Mouse (Mus musculus): ENCODE results near the gene Rdh19. TPM values are rescaled to one million over a fixed set of nuclear protein-coding genes. Genes with fewer than 3 reads are reported as not detected.

Gene Rdh19
- total RNA-seq, 2 experiments from 2014 or later = not detected

Other genes starting within 250 kb of the Rdh19 start
- gene Lrp1, start 228.8 kb upstream of the Rdh19 start, total RNA-seq (2021) = 10 to 100 TPM; 95.8 to 96.3 TPM
- 10 to 100 TPM; 45.9 to 46.8 TPM for gene Stat6, start 206.9 kb upstream of the Rdh19 start, total RNA-seq (2021)
- gene Nemp1, start 183.0 kb upstream of the Rdh19 start, total RNA-seq (2021) = 1 to 10 TPM; 5.0 to 7.0 TPM
- 10 to 100 TPM in 1 of 2 experiments, 1 to 10 TPM in 1; 8.5 to 11.7 TPM for gene Nab2, start 181.4 kb upstream of the Rdh19 start, total RNA-seq (2021)
- gene Myo1a, start 144.8 kb upstream of the Rdh19 start, total RNA-seq (2021) = not detected
- not detected for gene Tac2, start 125.5 kb upstream of the Rdh19 start, total RNA-seq (2021)
- 1 to 10 TPM; 8.1 to 9.6 TPM for gene Zbtb39, start 110.4 kb upstream of the Rdh19 start, total RNA-seq (2021)
- gene Gpr182, start 98.2 kb upstream of the Rdh19 start, total RNA-seq (2021) = 1 to 10 TPM; 4.6 to 4.7 TPM
- under 1 TPM; 0.10 to 0.12 TPM for gene Rdh1, start 90.2 kb upstream of the Rdh19 start, total RNA-seq (2021)
- under 1 TPM in 1 of 2 experiments, not detected in 1; 0.17 TPM for gene Rdh16f1, start 90.1 kb upstream of the Rdh19 start, total RNA-seq (2021)
- under 1 TPM in 1 of 2 experiments, not detected in 1; 0.74 TPM for gene Rdh9, start 73.5 kb upstream of the Rdh19 start, total RNA-seq (2021)
- gene Rdh16, start 48.8 kb upstream of the Rdh19 start, total RNA-seq (2021) = not detected
- not detected for gene Rdh16f2, start 16.5 kb downstream of the Rdh19 start, total RNA-seq (2021)
- gene Rdh7, start 38.9 kb downstream of the Rdh19 start, total RNA-seq (2021) = not detected
- not detected for gene Sdr9c7, start 48.6 kb downstream of the Rdh19 start, total RNA-seq (2021)
- gene Hsd17b6, start 157.7 kb downstream of the Rdh19 start, total RNA-seq (2021) = not detected
- gene Prim1, start 165.2 kb downstream of the Rdh19 start, total RNA-seq (2021) = 1 to 10 TPM; 8.2 to 9.6 TPM
- gene Naca, start 185.6 kb downstream of the Rdh19 start, total RNA-seq (2021) = 100 to 1,000 TPM; 639 to 645 TPM
- 10 to 100 TPM; 91.9 to 99.8 TPM for gene Ptges3, start 209.0 kb downstream of the Rdh19 start, total RNA-seq (2021)
- gene Atp5b, start 233.3 kb downstream of the Rdh19 start, total RNA-seq (2021) = 1,000 to 10,000 TPM; 7,591 to 7,651 TPM
- gene Baz2a, start 241.6 kb downstream of the Rdh19 start, total RNA-seq (2021) = 10 to 100 TPM; 26.1 to 27.8 TPM